Comparison of ENCODE assay signal across 13 mouse cellular contexts in the genomic region with DNA sequence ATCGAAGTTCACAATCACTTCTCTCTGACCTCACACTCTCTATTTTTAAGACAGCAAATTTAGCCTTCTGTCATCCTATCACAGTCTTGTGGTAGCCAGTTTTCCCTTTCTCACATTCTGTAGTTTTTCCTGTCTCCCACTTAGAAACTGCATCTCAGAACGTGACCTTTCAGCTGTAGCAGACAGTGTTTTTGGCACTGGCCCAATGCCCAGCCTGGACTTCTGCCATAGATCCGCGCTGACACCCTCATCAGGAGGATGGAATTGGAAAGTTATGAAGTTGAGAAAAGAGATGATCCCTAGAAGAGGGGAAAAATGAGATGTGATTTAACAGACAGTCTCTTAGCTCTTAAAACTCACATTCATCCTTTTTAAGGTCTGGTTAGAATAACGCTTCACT. TPM values are rescaled to one million over a fixed set of nuclear protein-coding genes. Genes with fewer than 3 reads are reported as not detected.
DNase-seq lines count a peak whose midpoint lies in the region; ATAC-seq lines count a peak whose summit lies in the region.
"Had no signal": no experiment of that assay in that cellular context is flagged by ENCODE, and none has a peak within 500 bp of the region (broad histone marks: within the 10 kb centered on the region; RNA-seq: fewer than 3 reads in every experiment).

No protein-coding gene starts in this region.

- no peak overlapping the region for H3K4me2 ChIP-seq in midbrain, embryonic 11.5 days
- H3K4me2 ChIP-seq: embryonic facial prominence, embryonic 12.5 days; heart, embryonic 15.5 days; liver, embryonic 13.5 days had no signal

- 89% methylated on average over 5 of the region's 5 CpGs for WGBS in midbrain, embryonic 11.5 days
- WGBS in midbrain, embryonic 10.5 days = 87% methylated on average over 5 of the region's 5 CpGs

- DNase-seq in heart, adult 11 months = peak; percentile 86
- DNase-seq in heart, adult 8-10 months (ENCODE audit: low spot score) = no peak
- DNase-seq in midbrain, embryonic 11.5 days (ENCODE audit: low spot score, missing footprints) = peak; percentile 53
- DNase-seq in midbrain, embryonic 10.5 days (ENCODE audit: low spot score) = no peak
- DNase-seq in adrenal gland, postnatal 36 days = peak; percentile 84 to 85
- peak; percentile 23 to 47 for DNase-seq in left cerebral cortex, postnatal 25 days (ENCODE audit: low spot score in 2 of 2)
- DNase-seq in spleen, postnatal 36 days (ENCODE audit: low spot score in 2 of 2) = no peak
- DNase-seq: liver, embryonic 13.5 days; thymus, postnatal 36 days had no signal

- no peaks in the 10 kb centered on the region for H3K36me3 ChIP-seq in midbrain, embryonic 11.5 days (ENCODE audit: control insufficient read depth, insufficient read depth, low read length)
- H3K36me3 ChIP-seq in midbrain, embryonic 10.5 days = no peaks in the 10 kb centered on the region
- H3K36me3 ChIP-seq: embryonic facial prominence, embryonic 12.5 days; heart, embryonic 15.5 days; liver, embryonic 13.5 days had no signal

- no peaks in the 10 kb centered on the region for H3K4me1 ChIP-seq in midbrain, embryonic 11.5 days (ENCODE audit: control insufficient read depth, insufficient read depth, low read length)
- no peaks in the 10 kb centered on the region for H3K4me1 ChIP-seq in midbrain, embryonic 10.5 days
- H3K4me1 ChIP-seq: embryonic facial prominence, embryonic 12.5 days had no signal

- intact Hi-C loops in left cerebral cortex, postnatal 25 days (cut with DNase I) = no loop called here

- no peak for ATAC-seq in midbrain, embryonic 11.5 days (ENCODE audit: low FRiP score)
- ATAC-seq in erythroblast, adult 5-6 weeks (replicated peaks; ENCODE audit: low FRiP score, poor library complexity, severe bottlenecking) = no peak

- no peak overlapping the region for H3K4me3 ChIP-seq in midbrain, embryonic 11.5 days (ENCODE audit: low read depth, low read length)
- no peak overlapping the region for H3K4me3 ChIP-seq in midbrain, embryonic 10.5 days
- H3K4me3 ChIP-seq: embryonic facial prominence, embryonic 12.5 days; heart, embryonic 15.5 days; layer of hippocampus, adult 2 months; liver, embryonic 13.5 days had no signal

- H3K27ac ChIP-seq in midbrain, embryonic 11.5 days (ENCODE audit: low read depth, low read length) = no peak overlapping the region
- H3K27ac ChIP-seq in midbrain, embryonic 10.5 days (replicated peaks) = no peak overlapping the region
- H3K27ac ChIP-seq: embryonic facial prominence, embryonic 12.5 days; heart, embryonic 15.5 days; layer of hippocampus, adult 2 months; liver, embryonic 13.5 days had no signal

- H3K27me3 ChIP-seq in midbrain, embryonic 11.5 days (ENCODE audit: control insufficient read depth, insufficient read depth, low read length) = no peaks in the 10 kb centered on the region
- H3K27me3 ChIP-seq in midbrain, embryonic 10.5 days (ENCODE audit: low read depth, poor library complexity, severe bottlenecking) = no peaks in the 10 kb centered on the region
- H3K27me3 ChIP-seq: embryonic facial prominence, embryonic 12.5 days; heart, embryonic 15.5 days had no signal

- no peaks in the 10 kb centered on the region for H3K9me3 ChIP-seq in midbrain, embryonic 11.5 days (ENCODE audit: control insufficient read depth, low read length)
- no peaks in the 10 kb centered on the region for H3K9me3 ChIP-seq in midbrain, embryonic 10.5 days (replicated peaks)
- H3K9me3 ChIP-seq: embryonic facial prominence, embryonic 12.5 days; heart, embryonic 15.5 days; liver, embryonic 13.5 days had no signal

- H3K9ac ChIP-seq in midbrain, embryonic 11.5 days (ENCODE audit: low read length) = no peak overlapping the region
- H3K9ac ChIP-seq: embryonic facial prominence, embryonic 12.5 days; heart, embryonic 15.5 days; liver, embryonic 13.5 days had no signal

RNA-seq across cellular contexts. Expression of gene Hexa, which starts 20.4 kb away (rescaled TPM):
- 10 to 100 TPM; 45.0 to 50.7 (median 49.5) TPM for total RNA-seq in heart, adult 8-10 months (2022)
- 50.7 and 53.3 TPM in 2 replicates for polyA plus RNA-seq in midbrain, embryonic 11.5 days (2014; fragmentation: Nextera tagmentation; extraction: Ambion mirVana)
- 50.4 and 51.2 TPM in 2 replicates for polyA plus RNA-seq in midbrain, embryonic 10.5 days (2016; fragmentation: Nextera tagmentation; extraction: Ambion mirVana)
- 100 to 1,000 TPM; 111 to 147 TPM for total RNA-seq in adrenal gland, postnatal 36 days (2021)
- 10 to 100 TPM; 49.4 to 49.5 TPM for total RNA-seq in left cerebral cortex, postnatal 25 days (2021)
- total RNA-seq in erythroblast, adult 5-6 weeks (2015; ENCODE audit: low replicate concordance) = 24.2 and 25.7 TPM in 2 replicates
- total RNA-seq in erythroblast, adult 5-6 weeks (2017; ENCODE audit: low replicate concordance) = 36.8 and 52.1 TPM in 2 replicates

RNA-seq across cellular contexts. Expression of gene Tmem202, which starts 20.7 kb away (rescaled TPM):
- under 1 TPM; 0.40 to 0.91 (median 0.79) TPM for total RNA-seq in heart, adult 8-10 months (2022)
- polyA plus RNA-seq in midbrain, embryonic 11.5 days (2014; fragmentation: Nextera tagmentation; extraction: Ambion mirVana) = 0.19 TPM in 1 of 2 replicates, not detected in the other
- 0.09 and 0.12 TPM in 2 replicates for polyA plus RNA-seq in midbrain, embryonic 10.5 days (2016; fragmentation: Nextera tagmentation; extraction: Ambion mirVana)
- total RNA-seq in adrenal gland, postnatal 36 days (2021) = 1 to 10 TPM; 3.6 to 4.1 TPM
- 1 to 10 TPM; 3.9 to 4.4 TPM for total RNA-seq in left cerebral cortex, postnatal 25 days (2021)
- total RNA-seq in erythroblast, adult 5-6 weeks (2015; ENCODE audit: low replicate concordance) = not detected in 2 replicates
- not detected in 2 replicates for total RNA-seq in erythroblast, adult 5-6 weeks (2017; ENCODE audit: low replicate concordance)
- polyA plus RNA-seq: embryonic facial prominence, embryonic 12.5 days; liver, embryonic 13.5 days had no signal

RNA-seq across cellular contexts. Expression of gene Arih1, which starts 32.6 kb away (rescaled TPM):
- 10 to 100 TPM; 69.9 to 81.0 (median 78.4) TPM for total RNA-seq in heart, adult 8-10 months (2022)
- 15.3 and 17.3 TPM in 2 replicates for polyA plus RNA-seq in midbrain, embryonic 11.5 days (2014; fragmentation: Nextera tagmentation; extraction: Ambion mirVana)
- 14.1 and 14.4 TPM in 2 replicates for polyA plus RNA-seq in midbrain, embryonic 10.5 days (2016; fragmentation: Nextera tagmentation; extraction: Ambion mirVana)
- total RNA-seq in adrenal gland, postnatal 36 days (2021) = 100 to 1,000 TPM; 122 to 130 TPM
- total RNA-seq in left cerebral cortex, postnatal 25 days (2021) = 100 to 1,000 TPM; 113 to 119 TPM
- 42.4 and 49.8 TPM in 2 replicates for total RNA-seq in erythroblast, adult 5-6 weeks (2015; ENCODE audit: low replicate concordance)
- 89.2 and 128 TPM in 2 replicates for total RNA-seq in erythroblast, adult 5-6 weeks (2017; ENCODE audit: low replicate concordance)

RNA-seq across cellular contexts. Expression of gene Celf6, which starts 58.7 kb away (rescaled TPM):
- total RNA-seq in heart, adult 8-10 months (2022) = not detected
- polyA plus RNA-seq in midbrain, embryonic 11.5 days (2014; fragmentation: Nextera tagmentation; extraction: Ambion mirVana) = 8.5 and 8.7 TPM in 2 replicates
- 4.4 and 8.2 TPM in 2 replicates for polyA plus RNA-seq in midbrain, embryonic 10.5 days (2016; fragmentation: Nextera tagmentation; extraction: Ambion mirVana)
- 1 to 10 TPM; 3.6 to 4.4 TPM for total RNA-seq in adrenal gland, postnatal 36 days (2021)
- total RNA-seq in left cerebral cortex, postnatal 25 days (2021) = 10 to 100 TPM; 25.0 to 29.1 TPM
- not detected in 2 replicates for total RNA-seq in erythroblast, adult 5-6 weeks (2015; ENCODE audit: low replicate concordance)
- not detected in 2 replicates for total RNA-seq in erythroblast, adult 5-6 weeks (2017; ENCODE audit: low replicate concordance)

Comparison
In these comparisons a context has a peak if more than half of its experiments do, and no peak if none do; other contexts are left out.
1. DNase-seq: peak in heart, adult 11 months (single experiment), midbrain, embryonic 11.5 days (single experiment), adrenal gland, postnatal 36 days (2 of 2) and left cerebral cortex, postnatal 25 days (2 of 2); none in heart, adult 8-10 months (single experiment), midbrain, embryonic 10.5 days (single experiment) and spleen, postnatal 36 days (0 of 2).